ENCODE assay signal across 18 mouse cellular contexts in the genomic region with DNA sequence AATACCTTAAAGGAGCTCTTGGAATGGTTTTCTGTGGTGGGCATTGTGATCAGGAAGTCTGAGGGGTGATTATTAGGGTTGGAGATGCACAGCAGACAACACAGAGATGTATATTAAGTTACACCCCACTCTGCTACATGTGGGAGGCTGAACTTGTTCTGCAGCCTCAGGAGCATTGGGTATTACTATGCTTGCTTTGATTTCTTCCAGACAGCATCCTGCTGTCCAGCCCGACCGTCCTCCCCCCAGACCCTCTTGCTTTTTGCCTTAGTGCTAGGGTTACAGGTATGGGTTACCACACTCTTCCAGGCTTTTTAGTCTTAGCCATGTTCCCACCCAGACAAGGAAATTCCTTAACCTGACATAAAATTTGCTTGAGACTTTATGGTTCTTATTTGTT.
"Had no signal": no experiment of that assay in that cellular context is flagged by ENCODE, and none has a peak within 500 bp of the region (broad histone marks: within the 10 kb centered on the region; RNA-seq: fewer than 3 reads in every experiment).

No protein-coding gene starts in this region.

- H3K4me3 ChIP-seq: hindbrain, embryonic 15.5 days; left cerebral cortex, adult 2 months; liver, embryonic 13.5 days; midbrain, embryonic 12.5 days; midbrain, embryonic 15.5 days; neural tube, embryonic 12.5 days; neural tube, embryonic 15.5 days had no signal

- DNase-seq: kidney, adult 2 months; kidney, postnatal 14 days; layer of hippocampus, postnatal 36 days; liver, embryonic 13.5 days; lung, adult 2 months; lung, postnatal 14 days; right cerebral cortex, adult 18-20 months; right cerebral cortex, postnatal 14 days; right cerebral cortex, postnatal 4 days; spleen, adult 18-20 months; thymus, postnatal 36 days had no signal

- H3K9me3 ChIP-seq: hindbrain, embryonic 15.5 days; liver, embryonic 13.5 days; midbrain, embryonic 12.5 days; midbrain, embryonic 15.5 days; neural tube, embryonic 12.5 days; neural tube, embryonic 15.5 days had no signal

- H3K4me2 ChIP-seq: hindbrain, embryonic 15.5 days; liver, embryonic 13.5 days; midbrain, embryonic 12.5 days; midbrain, embryonic 15.5 days; neural tube, embryonic 12.5 days; neural tube, embryonic 15.5 days had no signal

- ATAC-seq: midbrain, embryonic 15.5 days had no signal

- H3K4me1 ChIP-seq: hindbrain, embryonic 15.5 days; liver, embryonic 13.5 days; midbrain, embryonic 12.5 days; midbrain, embryonic 15.5 days; neural tube, embryonic 12.5 days; neural tube, embryonic 15.5 days had no signal

- H3K9ac ChIP-seq: hindbrain, embryonic 15.5 days; liver, embryonic 13.5 days; midbrain, embryonic 12.5 days; midbrain, embryonic 15.5 days; neural tube, embryonic 12.5 days; neural tube, embryonic 15.5 days had no signal

- H3K36me3 ChIP-seq: hindbrain, embryonic 15.5 days; liver, embryonic 13.5 days; midbrain, embryonic 12.5 days; midbrain, embryonic 15.5 days; neural tube, embryonic 12.5 days; neural tube, embryonic 15.5 days had no signal

- H3K27me3 ChIP-seq: hindbrain, embryonic 15.5 days; liver, embryonic 13.5 days; midbrain, embryonic 12.5 days; midbrain, embryonic 15.5 days; neural tube, embryonic 12.5 days; neural tube, embryonic 15.5 days had no signal

- H3K27ac ChIP-seq: hindbrain, embryonic 15.5 days; left cerebral cortex, adult 2 months; liver, embryonic 13.5 days; macrophage; midbrain, embryonic 12.5 days; midbrain, embryonic 15.5 days; neural tube, embryonic 12.5 days; neural tube, embryonic 15.5 days had no signal
